11 mouse cellular contexts compared by ENCODE assay signal in the genomic region with DNA sequence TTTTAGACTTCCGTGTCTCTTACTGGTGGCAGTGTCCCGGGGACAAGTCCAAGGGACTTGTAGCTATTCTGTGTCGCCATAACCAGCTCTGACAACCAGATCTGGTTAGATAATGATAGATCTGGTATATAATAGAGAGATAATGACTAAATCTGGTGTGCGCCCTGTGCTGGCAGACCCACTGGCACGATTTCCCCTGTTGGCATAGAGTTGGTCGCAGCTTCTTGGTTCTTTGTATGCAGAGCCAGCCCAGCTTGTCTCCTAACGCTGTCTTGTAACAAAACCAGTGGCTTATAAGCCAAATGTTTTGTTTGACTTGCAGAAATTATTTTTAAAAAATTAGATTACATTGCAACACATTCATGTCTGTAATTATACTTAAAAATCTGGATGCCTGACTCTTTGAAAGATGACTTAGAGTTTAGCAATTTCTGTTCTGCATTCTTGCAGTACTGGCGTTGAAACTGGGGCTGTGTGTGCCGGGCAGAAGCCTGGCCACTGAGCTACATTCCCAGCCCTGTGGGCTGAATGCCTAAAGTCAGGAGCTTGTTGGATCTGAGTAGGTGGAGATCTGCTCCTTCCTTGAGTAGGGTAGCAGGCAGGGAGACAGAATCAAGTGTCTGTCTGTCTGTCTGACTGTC. TPM values are rescaled to one million over a fixed set of nuclear protein-coding genes. Genes with fewer than 3 reads are reported as not detected.
DNase-seq lines count a peak whose midpoint lies in the region; ATAC-seq and TF ChIP-seq lines count a peak whose summit lies in the region.
"Had no signal": no experiment of that assay in that cellular context is flagged by ENCODE, and none has a peak within 500 bp of the region (broad histone marks: within the 10 kb centered on the region; RNA-seq: fewer than 3 reads in every experiment).

No protein-coding gene starts in this region.

- H3K4me1 ChIP-seq in G1E (ENCODE audit: insufficient read depth, low read depth, low read length), result peaks cover 56% of the 10 kb centered on the region

- H3K9me3 ChIP-seq in G1E (replicated peaks), result no peaks in the 10 kb centered on the region

- ATAC-seq in G1E (ENCODE audit: extremely low read depth, insufficient number of reproducible peaks, low FRiP score, poor library complexity, severe bottlenecking), result no peak

- peaks cover 89% of the 10 kb centered on the region for H3K36me3 ChIP-seq in G1E (replicated peaks)

- H3K27me3 ChIP-seq in G1E (ENCODE audit: insufficient read depth, low read length), result no peaks in the 10 kb centered on the region

- peak overlapping the region; percentile 27; the same call in 1 of the 2 replicates for H3K4me3 ChIP-seq in G1E (ENCODE audit: low read depth, low read length)
- H3K4me3 ChIP-seq: myocyte had no signal

- DNase-seq in heart, postnatal 10 days, result peak; percentile 42 to 47
- DNase-seq in heart, adult 8-10 months (ENCODE audit: low spot score), result no peak
- no peak for DNase-seq in G1E (ENCODE audit: low spot score)
- peak; percentile 78 to 84 for DNase-seq in cerebellum, postnatal 14 days
- peak; percentile 65 to 72 for DNase-seq in layer of hippocampus, adult 8-10 months (ENCODE audit: low spot score in 2 of 2)
- DNase-seq in adrenal gland, adult 18-20 months (ENCODE audit: low spot score in 2 of 2), result no peak
- no peak for DNase-seq in yolk sac, embryonic 10.5 days (ENCODE audit: low spot score)
- no peak for DNase-seq in adrenal gland, postnatal 14 days

- intact Hi-C loops in heart, postnatal 10 days (cut with DNase I), result loop anchor here (10.0 kb wide), 2 partner anchors 210 to 340 kb away; no protein-coding TSS in a partner anchor

- no peak for TF ChIP-seq CTCF in G1E (IDR thresholded peaks at IDR 0.05; ENCODE audit: low read depth, low read length)

RNA-seq across cellular contexts. Expression of gene Mthfd1, which starts 9.3 kb away (rescaled TPM):
- 10 to 100 TPM; 29.9 to 31.1 TPM for total RNA-seq in heart, postnatal 10 days (2021)
- total RNA-seq in heart, adult 8-10 months (2022), result 10 to 100 TPM; 28.1 to 32.4 (median 29.1) TPM
- 164 and 185 TPM in 2 replicates for total RNA-seq in G1E (2014; fragmentation: Nextera tagmentation)
- 253 TPM in 2 replicates for total RNA-seq in G1E (2017)
- polyA plus RNA-seq in G1E (2012), result 199 and 228 TPM in 2 replicates
- 10 to 100 TPM; 46.4 to 50.7 (median 48.0) TPM for total RNA-seq in layer of hippocampus, adult 8-10 months (2022)
- 10 to 100 TPM; 30.9 to 47.3 TPM for total RNA-seq in adrenal gland, adult 18-20 months (2021)
- 46.8 and 61.0 TPM in 2 replicates for total RNA-seq in adrenal gland, postnatal 14 days (2021)

RNA-seq across cellular contexts. Expression of gene Tex21, which starts 17.9 kb away (rescaled TPM):
- total RNA-seq in heart, postnatal 10 days (2021), result not detected
- total RNA-seq in heart, adult 8-10 months (2022), result not detected
- total RNA-seq in G1E (2014; fragmentation: Nextera tagmentation) (5.7 and 6.8 TPM in 2 replicates), G1E (2017) (0.66 and 0.81 TPM in 2 replicates)
- polyA plus RNA-seq in G1E (2012), result 0.19 and 0.26 TPM in 2 replicates
- not detected for total RNA-seq in layer of hippocampus, adult 8-10 months (2022)
- not detected for total RNA-seq in adrenal gland, adult 18-20 months (2021)
- not detected in 2 replicates for total RNA-seq in adrenal gland, postnatal 14 days (2021)
- total RNA-seq: gastrocnemius, postnatal 4 days; left cerebral cortex, adult 18-20 months had no signal
- polyA plus RNA-seq: myocyte had no signal

Comparison
In these comparisons a context has a peak if more than half of its experiments do, and no peak if none do; other contexts are left out.
1. DNase-seq: peak in heart, postnatal 10 days (2 of 2), cerebellum, postnatal 14 days (2 of 2) and layer of hippocampus, adult 8-10 months (2 of 2); none in heart, adult 8-10 months (single experiment), G1E (single experiment), adrenal gland, adult 18-20 months (0 of 2), yolk sac, embryonic 10.5 days (single experiment) and adrenal gland, postnatal 14 days (single experiment).